Mouse (Mus musculus) myocyte (in vitro differentiated cells): ENCODE measurements at regions not wholly inside any gene's neighbourhood (a gene's known extent, or its start where the extent isn't known, plus 50 kb on each side); places are given as distances from the start of the nearest gene placed in this dataset.

Experiments used
- H3K27me3 ChIP-seq: one replicate; pipeline ENCODE4 v1.6.1; 2011; ENCODE audit not compliant: control insufficient read depth, insufficient read depth, insufficient read length
- H3K36me3 ChIP-seq: one replicate; pipeline ENCODE4 v1.6.1; 2011; ENCODE audit not compliant: control insufficient read depth, insufficient read depth
- H3K4me2 ChIP-seq: one replicate; pipeline ENCODE4 v1.6.1; 2011; ENCODE audit warnings: low read depth, control low read depth
- H3K4me3 ChIP-seq: one replicate; pipeline ENCODE4 v1.5.1; 2011; ENCODE audit warnings: mild to moderate bottlenecking, control low read depth, moderate library complexity
- H3K79me2 ChIP-seq: one replicate; pipeline ENCODE4 v1.6.1; 2011; ENCODE audit not compliant: control insufficient read depth, insufficient read depth
- H3ac ChIP-seq: one replicate; pipeline ENCODE4 v1.6.1; 2011; ENCODE audit not compliant: control insufficient read depth, insufficient read length
- CEBPB ChIP-seq: IDR thresholded peaks from 2 replicates; pipeline ENCODE4 v1.6.1; 2011; ENCODE audit warnings: mild to moderate bottlenecking, moderate library complexity; ENCODE audit not compliant: poor library complexity, insufficient read depth, severe bottlenecking
- E2F4 ChIP-seq: IDR thresholded peaks from one replicate; pipeline ENCODE4 v1.6.1; 2011; ENCODE audit warnings: mild to moderate bottlenecking, control low read depth, moderate library complexity; ENCODE audit not compliant: insufficient read depth
- MAX ChIP-seq: IDR thresholded peaks from one replicate; pipeline ENCODE4 v1.6.1; 2011; ENCODE audit warnings: low read depth, mild to moderate bottlenecking, control low read depth
- MYOD1 ChIP-seq, 3 experiments: IDR thresholded peaks; one replicate each; pipeline ENCODE4 v1.6.1; 2011; ENCODE audit warnings: control low read depth in 2 of 3, low read depth in 2 of 3, mild to moderate bottlenecking in 2 of 3, moderate library complexity in 1 of 3; ENCODE audit not compliant: insufficient read length in 2 of 3, control insufficient read depth in 1 of 3
- MYOG ChIP-seq, 3 experiments: IDR thresholded peaks; one replicate each; pipeline ENCODE4 v1.6.1; 2011; ENCODE audit warnings: control low read depth in 2 of 3, low read depth in 2 of 3, mild to moderate bottlenecking in 2 of 3; ENCODE audit not compliant: insufficient read length in 2 of 3, control insufficient read depth in 1 of 3, insufficient read depth in 1 of 3
- POLR2A ChIP-seq: IDR thresholded peaks from one replicate; pipeline ENCODE4 v1.6.1; 2011; ENCODE audit warnings: low read depth, mild to moderate bottlenecking, control low read depth, moderate library complexity; ENCODE audit not compliant: insufficient read length
- POLR2AphosphoS2 ChIP-seq: IDR thresholded peaks from one replicate; pipeline ENCODE4 v1.6.1; 2011; ENCODE audit warnings: low read depth, control low read depth; ENCODE audit not compliant: insufficient read length
- REST ChIP-seq: IDR thresholded peaks from one replicate; pipeline ENCODE4 v1.6.1; 2011; ENCODE audit warnings: mild to moderate bottlenecking, control low read depth, moderate library complexity; ENCODE audit not compliant: insufficient read depth, insufficient read length
- SRF ChIP-seq: IDR thresholded peaks from one replicate; pipeline ENCODE4 v1.6.1; 2011; ENCODE audit warnings: low read depth; ENCODE audit not compliant: control insufficient read depth, insufficient read length
- TCF12 ChIP-seq: IDR thresholded peaks from one replicate; pipeline ENCODE4 v1.6.1; 2011; ENCODE audit warnings: mild to moderate bottlenecking, control low read depth; ENCODE audit not compliant: poor library complexity, insufficient read depth, severe bottlenecking
- TCF3 ChIP-seq: IDR thresholded peaks from one replicate; pipeline ENCODE4 v1.6.1; 2011; ENCODE audit warnings: low read depth, control low read depth; ENCODE audit not compliant: insufficient read length
- USF1 ChIP-seq: IDR thresholded peaks from one replicate; pipeline ENCODE4 v1.6.1; 2011; ENCODE audit warnings: low read depth, mild to moderate bottlenecking, control low read depth, moderate library complexity

GRCm38 (mm10) chr15:87353886-87354285 is 190.2 kb upstream of the Fam19a5 start:
- H3K36me3 ChIP-seq, result no peaks in the 10 kb centered on the region
- TF ChIP-seq POLR2A (no peak), SRF (no peak), USF1 (no peak), CEBPB (no peak), TCF3 (no peak), MYOG (IDR thresholded peaks at IDR 0.05; ENCODE audit: control insufficient read depth in 1 of 3, insufficient read depth in 1 of 3, insufficient read length in 2 of 3, low read depth in 2 of 3) (no peak)
- no peaks in the 10 kb centered on the region for H3K27me3 ChIP-seq
- no peak overlapping the region for H3ac ChIP-seq
- H3K4me2 ChIP-seq, result no peak overlapping the region
- no peak overlapping the region for H3K4me3 ChIP-seq
- no peaks in the 10 kb centered on the region for H3K79me2 ChIP-seq

GRCm38 (mm10) chr15:87360457-87360856 is 183.6 kb upstream of the Fam19a5 start:
- Histone ChIP-seq H3K4me3 (no peak overlapping the region), H3K79me2 (no peaks in the 10 kb centered on the region), H3K27me3 (no peaks in the 10 kb centered on the region), H3ac (no peak overlapping the region), H3K36me3 (no peaks in the 10 kb centered on the region), H3K4me2 (no peak overlapping the region)
- TF ChIP-seq CEBPB, result no peak
- TF ChIP-seq TCF12, result no peak
- TF ChIP-seq MYOD1 (IDR thresholded peaks at IDR 0.05; ENCODE audit: control insufficient read depth in 1 of 3, insufficient read length in 2 of 3, low read depth in 2 of 3), result no peak
- no peak for TF ChIP-seq MYOG (IDR thresholded peaks at IDR 0.05; ENCODE audit: control insufficient read depth in 1 of 3, insufficient read depth in 1 of 3, insufficient read length in 2 of 3, low read depth in 2 of 3)
- TF ChIP-seq REST, result no peak
- TF ChIP-seq TCF3, result no peak
- no peak for TF ChIP-seq USF1
- TF ChIP-seq MAX, result no peak
- no peak for TF ChIP-seq POLR2A
- TF ChIP-seq POLR2AphosphoS2, result no peak
- no peak for TF ChIP-seq SRF
- no peak for TF ChIP-seq E2F4

- H3ac ChIP-seq, result no peak overlapping the region
- no peak overlapping the region for H3K4me3 ChIP-seq
- H3K36me3 ChIP-seq, result no peaks in the 10 kb centered on the region
- H3K4me2 ChIP-seq, result no peak overlapping the region
- H3K27me3 ChIP-seq, result no peaks in the 10 kb centered on the region
- TF ChIP-seq TCF12, result no peak
- no peak for TF ChIP-seq REST
- TF ChIP-seq SRF, result no peak
- no peak for TF ChIP-seq POLR2A
- TF ChIP-seq MYOG (IDR thresholded peaks at IDR 0.05; ENCODE audit: control insufficient read depth in 1 of 3, insufficient read depth in 1 of 3, insufficient read length in 2 of 3, low read depth in 2 of 3), result no peak
- TF ChIP-seq MAX, result no peak
- TF ChIP-seq POLR2AphosphoS2, result no peak
- no peak for TF ChIP-seq TCF3
- TF ChIP-seq E2F4, result no peak
- TF ChIP-seq MYOD1 (IDR thresholded peaks at IDR 0.05; ENCODE audit: control insufficient read depth in 1 of 3, insufficient read length in 2 of 3, low read depth in 2 of 3), result no peak
- no peak for TF ChIP-seq CEBPB
- no peak for TF ChIP-seq USF1
- H3K79me2 ChIP-seq, result no peaks in the 10 kb centered on the region
Measured at GRCm38 (mm10) chr15:87365712-87366361, 178.3 kb upstream of the Fam19a5 start.

GRCm38 (mm10) chr15:87367381-87367780 is 176.7 kb upstream of the Fam19a5 start:
- Histone ChIP-seq H3ac (no peak overlapping the region), H3K27me3 (no peaks in the 10 kb centered on the region), H3K79me2 (no peaks in the 10 kb centered on the region), H3K4me2 (no peak overlapping the region), H3K4me3 (no peak overlapping the region), H3K36me3 (no peaks in the 10 kb centered on the region)
- TF ChIP-seq POLR2AphosphoS2, result no peak
- TF ChIP-seq CEBPB, result no peak
- no peak for TF ChIP-seq REST
- no peak for TF ChIP-seq SRF
- no peak for TF ChIP-seq E2F4
- no peak for TF ChIP-seq MYOD1 (IDR thresholded peaks at IDR 0.05; ENCODE audit: control insufficient read depth in 1 of 3, insufficient read length in 2 of 3, low read depth in 2 of 3)
- no peak for TF ChIP-seq USF1
- no peak for TF ChIP-seq MYOG (IDR thresholded peaks at IDR 0.05; ENCODE audit: control insufficient read depth in 1 of 3, insufficient read depth in 1 of 3, insufficient read length in 2 of 3, low read depth in 2 of 3)
- TF ChIP-seq POLR2A, result no peak
- TF ChIP-seq TCF3, result no peak
- TF ChIP-seq MAX, result no peak
- no peak for TF ChIP-seq TCF12
